Mouse (Mus musculus): ENCODE measurements around the gene Pard3b. TPM values are rescaled to one million over a fixed set of nuclear protein-coding genes. Genes with fewer than 3 reads are reported as not detected.

The Pard3b gene
- polyA plus RNA-seq, 1 experiment = 5.7 TPM

DNA sequence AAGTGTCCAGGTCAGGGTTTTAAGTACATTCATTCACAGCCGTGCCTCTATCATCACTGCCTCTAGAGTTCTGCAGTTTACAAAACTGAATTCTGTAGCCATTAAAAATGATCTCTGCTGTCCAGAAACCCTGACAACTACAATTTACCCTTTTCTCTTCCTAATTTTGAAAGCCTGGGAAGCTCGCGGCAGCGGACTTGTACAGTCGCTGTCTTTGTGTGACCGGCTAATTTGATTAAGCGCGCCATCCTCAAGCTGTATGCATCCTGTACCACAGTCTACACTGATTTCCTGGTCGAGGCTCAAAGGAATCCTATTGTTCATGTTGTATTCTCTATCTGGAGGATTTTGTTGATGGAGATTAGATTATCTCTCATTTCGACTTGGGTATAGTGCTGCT is 448.8 kb downstream of the Pard3b start:
- DNase-seq = no peak
- 84% methylated on average over 10 of the region's 10 CpGs for WGBS
- Histone ChIP-seq H3K4me3 (replicated peaks; ENCODE audit: extremely low read depth, low read depth, low read length) (no peak overlapping the region), H3K4me1 (ENCODE audit: control insufficient read depth, insufficient read depth, low read length) (no peaks in the 10 kb centered on the region)
- no peak for TF ChIP-seq CTCF (IDR thresholded peaks at IDR 0.05; ENCODE audit: insufficient read depth, low read length)
- TF ChIP-seq POLR2A (IDR thresholded peaks at IDR 0.05; ENCODE audit: borderline replicate concordance, extremely low read depth, low read depth, low read length) = no peak

DNA sequence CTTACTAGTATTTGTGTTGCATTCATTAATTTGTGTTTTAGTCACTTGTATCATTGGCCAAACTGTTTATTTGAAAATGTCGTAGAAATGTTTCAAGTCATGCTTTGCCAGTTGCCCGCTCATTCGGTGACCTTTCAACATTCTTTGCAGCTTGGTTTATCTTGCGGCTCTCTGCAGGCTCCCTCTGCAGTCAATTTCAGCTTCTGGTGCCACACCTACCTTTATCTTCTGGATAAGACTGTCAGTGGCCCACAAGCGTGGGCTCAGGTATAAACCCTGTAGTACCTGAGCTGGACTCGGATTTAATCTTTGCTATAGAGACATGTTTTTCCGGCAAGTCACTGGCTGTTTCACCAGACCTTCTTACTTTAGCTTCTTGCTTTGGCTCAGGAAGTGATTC is 456.3 kb downstream of the Pard3b start:
- DNase-seq = no peak
- WGBS = 78% methylated on average over 7 of the region's 7 CpGs
- TF ChIP-seq CTCF (IDR thresholded peaks at IDR 0.05; ENCODE audit: insufficient read depth, low read length) = no peak
- TF ChIP-seq POLR2A (IDR thresholded peaks at IDR 0.05; ENCODE audit: borderline replicate concordance, extremely low read depth, low read depth, low read length) = no peak
- H3K4me1 ChIP-seq (ENCODE audit: control insufficient read depth, insufficient read depth, low read length) = no peaks in the 10 kb centered on the region
- no peak overlapping the region for H3K4me3 ChIP-seq (replicated peaks; ENCODE audit: extremely low read depth, low read depth, low read length)

DNA sequence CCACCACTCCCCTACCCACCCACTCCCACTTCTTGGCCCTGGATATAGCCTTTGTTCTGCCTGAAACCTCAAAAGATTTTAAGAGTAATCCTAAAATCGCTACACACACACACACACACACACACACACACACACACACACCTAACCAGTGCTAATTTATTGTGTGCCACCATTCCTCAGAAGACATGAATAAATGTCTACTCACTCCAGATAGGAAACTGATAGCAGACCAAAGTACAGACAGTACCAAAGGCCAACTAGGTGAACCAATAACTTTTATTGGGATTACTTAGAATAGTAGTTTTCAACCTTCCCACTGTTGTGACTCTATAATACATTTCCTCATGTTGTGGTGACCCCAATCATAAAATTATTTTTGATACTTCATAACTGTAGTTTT is 483.8 kb downstream of the Pard3b start:
- DNase-seq = no peak
- Histone ChIP-seq H3K4me3 (replicated peaks; ENCODE audit: extremely low read depth, low read depth, low read length) (no peak overlapping the region), H3K4me1 (ENCODE audit: control insufficient read depth, insufficient read depth, low read length) (no peaks in the 10 kb centered on the region)
- TF ChIP-seq POLR2A (IDR thresholded peaks at IDR 0.05; ENCODE audit: borderline replicate concordance, extremely low read depth, low read depth, low read length) (no peak), CTCF (IDR thresholded peaks at IDR 0.05; ENCODE audit: insufficient read depth, low read length) (no peak)
- WGBS = 94% methylated on average over 1 of the region's 1 CpGs

DNA sequence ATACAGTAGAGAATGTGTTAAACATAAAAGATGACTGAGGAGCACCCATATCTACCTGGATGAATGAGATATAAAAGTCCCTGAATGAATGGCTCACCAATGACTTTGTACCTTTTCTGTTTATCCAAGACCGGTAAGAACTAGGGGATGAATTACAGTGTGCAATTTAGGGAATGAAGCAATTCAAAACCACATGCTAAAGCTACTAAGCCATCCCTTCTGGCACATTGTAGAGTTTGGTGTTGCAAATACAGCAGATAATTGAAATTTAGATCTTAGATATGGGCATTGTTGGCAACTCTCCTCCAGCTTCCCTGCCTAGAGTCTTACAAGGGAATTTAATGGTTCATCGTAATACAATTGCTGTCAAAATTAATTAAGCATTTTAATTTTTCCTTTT is 490.6 kb downstream of the Pard3b start:
- TF ChIP-seq CTCF (IDR thresholded peaks at IDR 0.05; ENCODE audit: insufficient read depth, low read length) = no peak
- no peak for TF ChIP-seq POLR2A (IDR thresholded peaks at IDR 0.05; ENCODE audit: borderline replicate concordance, extremely low read depth, low read depth, low read length)
- Histone ChIP-seq H3K4me1 (ENCODE audit: control insufficient read depth, insufficient read depth, low read length) (no peaks in the 10 kb centered on the region), H3K4me3 (replicated peaks; ENCODE audit: extremely low read depth, low read depth, low read length) (no peak overlapping the region)
- WGBS = 86% methylated on average over 2 of the region's 2 CpGs
- DNase-seq = no peak

DNA sequence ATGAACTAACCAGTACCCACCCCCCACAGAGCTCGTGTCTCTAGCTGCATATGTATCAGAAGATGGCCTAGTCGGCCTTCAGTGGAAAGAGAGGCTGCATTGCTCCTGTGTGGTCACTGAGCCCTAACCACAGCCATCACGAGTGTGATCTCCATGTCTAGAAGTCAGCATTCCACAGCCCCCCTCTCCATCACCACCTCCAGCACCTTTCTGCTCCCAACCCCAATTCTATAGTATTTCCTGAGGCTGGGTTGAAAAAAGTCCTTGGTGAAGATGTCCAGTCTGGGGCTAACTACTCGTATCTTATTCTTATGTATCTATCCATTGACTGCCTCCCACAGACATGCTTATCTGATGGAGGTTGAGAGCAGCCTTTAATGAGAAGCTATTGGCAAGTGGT is 509.5 kb downstream of the Pard3b start:
- Histone ChIP-seq H3K4me3 (replicated peaks; ENCODE audit: extremely low read depth, low read depth, low read length) (no peak overlapping the region), H3K4me1 (ENCODE audit: control insufficient read depth, insufficient read depth, low read length) (no peaks in the 10 kb centered on the region)
- 91% methylated on average over 4 of the region's 4 CpGs for WGBS
- no peak for TF ChIP-seq POLR2A (IDR thresholded peaks at IDR 0.05; ENCODE audit: borderline replicate concordance, extremely low read depth, low read depth, low read length)
- TF ChIP-seq CTCF (IDR thresholded peaks at IDR 0.05; ENCODE audit: insufficient read depth, low read length) = no peak
- no peak for DNase-seq

DNA sequence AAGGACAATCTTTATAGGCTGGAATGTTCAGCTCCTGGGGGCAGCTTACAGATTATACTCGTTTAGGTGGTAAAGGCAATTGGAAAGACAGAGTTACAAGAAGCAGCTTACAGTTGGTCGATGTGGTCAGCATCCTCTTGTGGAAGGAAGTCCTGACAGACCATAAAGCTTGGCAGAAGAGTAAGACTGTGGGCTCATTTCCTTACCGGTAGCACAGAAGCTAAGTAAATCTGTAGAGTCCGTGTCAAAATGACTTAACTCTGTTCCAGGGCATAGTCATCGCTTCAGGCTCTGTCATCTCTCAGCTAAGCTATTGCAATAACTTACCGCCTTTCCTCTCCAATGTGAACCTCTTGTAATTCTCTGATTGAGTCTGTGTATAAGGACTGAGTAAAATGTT is 510.2 kb downstream of the Pard3b start:
- no peak overlapping the region for H3K4me3 ChIP-seq (replicated peaks; ENCODE audit: extremely low read depth, low read depth, low read length)
- H3K4me1 ChIP-seq (ENCODE audit: control insufficient read depth, insufficient read depth, low read length) = no peaks in the 10 kb centered on the region
- DNase-seq = no peak
- TF ChIP-seq CTCF (IDR thresholded peaks at IDR 0.05; ENCODE audit: insufficient read depth, low read length) = no peak
- TF ChIP-seq POLR2A (IDR thresholded peaks at IDR 0.05; ENCODE audit: borderline replicate concordance, extremely low read depth, low read depth, low read length) = no peak
- 52% methylated on average over 6 of the region's 6 CpGs for WGBS

DNA sequence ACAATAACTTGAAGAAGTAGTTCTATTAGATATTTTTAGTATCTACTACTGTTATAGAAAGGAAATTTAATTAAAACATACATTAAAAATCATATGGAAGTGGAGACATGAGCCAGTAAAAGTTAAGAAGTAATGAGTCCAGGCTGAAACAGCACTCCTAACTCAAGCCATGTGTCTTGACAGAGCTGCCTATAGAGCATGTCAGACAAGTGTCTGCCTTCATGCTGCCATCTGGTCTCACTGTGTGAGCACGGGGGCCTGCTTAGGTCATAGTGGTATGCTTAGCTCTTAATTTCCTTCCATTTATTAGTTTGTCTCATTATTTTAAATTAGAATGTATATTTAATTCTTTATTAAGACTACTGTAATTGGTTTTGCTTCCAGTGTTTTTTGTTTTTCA is 517.3 kb downstream of the Pard3b start:
- DNase-seq = no peak
- whole genome bisulfite sequencing = 83% methylated on average over 1 of the region's 1 CpGs
- TF ChIP-seq POLR2A (IDR thresholded peaks at IDR 0.05; ENCODE audit: borderline replicate concordance, extremely low read depth, low read depth, low read length) (no peak), CTCF (IDR thresholded peaks at IDR 0.05; ENCODE audit: insufficient read depth, low read length) (no peak)
- Histone ChIP-seq H3K4me3 (replicated peaks; ENCODE audit: extremely low read depth, low read depth, low read length) (no peak overlapping the region), H3K4me1 (ENCODE audit: control insufficient read depth, insufficient read depth, low read length) (no peaks in the 10 kb centered on the region)

DNA sequence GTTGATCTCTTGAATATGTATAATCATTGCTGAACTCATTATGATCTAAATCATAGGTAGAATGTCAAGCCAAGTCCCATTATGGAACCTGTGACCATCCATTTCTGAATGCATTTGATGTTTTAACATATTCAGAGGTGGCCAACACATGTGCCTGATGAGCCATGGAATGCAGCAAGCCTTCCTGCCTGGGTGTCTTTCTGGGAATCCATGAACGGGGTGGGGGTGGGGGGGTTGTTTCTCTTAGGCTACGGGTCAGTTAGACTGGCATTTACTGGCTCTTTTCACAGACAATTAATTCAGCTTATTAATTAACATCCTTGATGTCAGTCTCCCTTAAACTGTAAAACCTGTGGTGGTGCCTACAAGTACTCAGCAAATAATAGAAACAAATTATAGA is 521.0 kb downstream of the Pard3b start:
- Histone ChIP-seq H3K4me1 (ENCODE audit: control insufficient read depth, insufficient read depth, low read length) (no peaks in the 10 kb centered on the region), H3K4me3 (replicated peaks; ENCODE audit: extremely low read depth, low read depth, low read length) (no peak overlapping the region)
- whole genome bisulfite sequencing = 89% methylated on average over 2 of the region's 2 CpGs
- no peak for TF ChIP-seq POLR2A (IDR thresholded peaks at IDR 0.05; ENCODE audit: borderline replicate concordance, extremely low read depth, low read depth, low read length)
- no peak for DNase-seq

DNA sequence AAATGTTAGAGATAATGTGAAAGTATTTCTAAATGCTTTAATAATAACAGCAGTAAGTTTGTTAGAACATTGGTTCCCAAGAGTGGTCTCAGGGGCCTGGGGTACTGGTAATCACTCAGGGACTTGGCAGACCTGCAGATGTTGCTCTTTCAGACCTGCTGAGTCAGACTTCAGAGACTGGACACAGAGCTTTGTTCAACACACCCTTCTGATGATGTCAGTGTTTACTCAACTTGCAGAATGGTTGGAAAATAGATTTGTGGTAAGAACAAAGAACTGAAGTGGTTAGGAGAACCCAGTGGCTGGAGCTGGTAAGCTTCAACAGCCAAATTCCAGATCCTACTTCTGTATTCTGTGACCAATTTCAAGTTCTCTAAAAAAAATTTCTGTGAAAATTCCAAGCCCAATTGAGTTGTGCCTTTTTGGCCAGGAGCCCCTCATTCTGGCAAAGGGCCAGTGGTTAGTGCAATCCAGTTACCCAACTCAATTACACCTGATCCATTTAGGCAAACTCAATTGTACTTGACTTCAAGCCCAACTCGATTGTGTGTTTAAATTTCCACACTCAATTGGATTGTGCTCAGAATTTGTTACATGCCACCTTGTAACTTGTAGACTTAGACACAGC is 536.5 kb downstream of the Pard3b start:
- WGBS = 50% methylated on average over 1 of the region's 1 CpGs
- DNase-seq = peak; percentile 74

DNA sequence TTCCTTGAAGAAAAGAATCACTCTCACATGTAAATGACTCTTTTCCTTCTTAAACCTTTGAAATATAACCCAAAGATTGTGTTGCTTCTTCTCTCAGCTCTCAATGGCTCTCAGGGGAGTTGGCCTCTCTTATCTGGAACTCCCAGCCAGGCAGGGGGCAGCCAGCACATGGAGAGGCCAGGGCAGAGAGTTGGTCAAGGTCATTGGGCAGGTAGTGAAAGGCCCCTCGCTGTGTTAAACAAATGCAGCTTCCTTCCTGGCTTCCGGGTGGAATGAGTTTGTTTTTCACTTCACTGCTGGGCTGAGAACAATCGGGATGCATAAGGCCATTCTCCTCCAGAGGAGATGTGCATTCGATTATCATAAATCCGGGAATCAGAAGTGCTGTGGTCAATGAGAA is 543.0 kb downstream of the Pard3b start:
- TF ChIP-seq POLR2A (IDR thresholded peaks at IDR 0.05; ENCODE audit: borderline replicate concordance, extremely low read depth, low read depth, low read length) (no peak), CTCF (IDR thresholded peaks at IDR 0.05; ENCODE audit: insufficient read depth, low read length) (no peak)
- peaks cover 8% of the 10 kb centered on the region for H3K4me1 ChIP-seq (ENCODE audit: control insufficient read depth, insufficient read depth, low read length)
- WGBS = 32% methylated on average over 5 of the region's 5 CpGs
- H3K4me3 ChIP-seq (replicated peaks; ENCODE audit: extremely low read depth, low read depth, low read length) = no peak overlapping the region
- DNase-seq = no peak

More for the DNA sequence above, 536.5 kb downstream of the Pard3b start:
- peaks cover 4% of the 10 kb centered on the region; the same call in 1 of the 2 replicates for H3K4me1 ChIP-seq (ENCODE audit: control insufficient read depth, insufficient read depth, low read length)
- TF ChIP-seq POLR2A (IDR thresholded peaks at IDR 0.05; ENCODE audit: borderline replicate concordance, extremely low read depth, low read depth, low read length) = no peak
- TF ChIP-seq CTCF (IDR thresholded peaks at IDR 0.05; ENCODE audit: insufficient read depth, low read length) = no peak
- H3K4me3 ChIP-seq (replicated peaks; ENCODE audit: extremely low read depth, low read depth, low read length) = no peak overlapping the region
